In genomic region chr13:75876592-75876991, GRCm38 (mm10) we compare ENCODE assay signal across 22 mouse cellular contexts. TPM values are rescaled to one million over a fixed set of nuclear protein-coding genes. Genes with fewer than 3 reads are reported as not detected.
DNase-seq lines count a peak whose midpoint lies in the region; ATAC-seq and TF ChIP-seq lines count a peak whose summit lies in the region.
"Had no signal": no experiment of that assay in that cellular context is flagged by ENCODE, and none has a peak within 500 bp of the region (broad histone marks: within the 10 kb centered on the region; RNA-seq: fewer than 3 reads in every experiment).

No protein-coding gene starts in this region.

- H3K27ac ChIP-seq in liver, postnatal 0 days (ENCODE audit: low read depth) = no peak overlapping the region
- H3K27ac ChIP-seq: forebrain, embryonic 12.5 days; forebrain, embryonic 15.5 days; gastrocnemius, adult 2 months; heart, adult 2 months; heart, embryonic 10.5 days; heart, embryonic 13.5 days; hindbrain, embryonic 14.5 days; hindbrain, postnatal 0 days had no signal

- no peak for DNase-seq in frontal cortex, adult 2 months (ENCODE audit: extremely low spot score in 1 of 2, low spot score in 1 of 2)
- DNase-seq in lung, postnatal 25 days (ENCODE audit: low spot score) = peak; percentile 10
- no peak for DNase-seq in lung, postnatal 14 days
- peak; percentile 31 for DNase-seq in fat pad, adult 2 months (ENCODE audit: extremely low read depth, low read depth, low spot score)
- no peak for DNase-seq in right cerebral cortex, postnatal 36 days (ENCODE audit: low spot score in 2 of 2)
- DNase-seq in liver, postnatal 0 days = no peak
- DNase-seq: adrenal gland, adult 2 months; adrenal gland, postnatal 14 days; gastrocnemius, adult 2 months; gastrocnemius, postnatal 14 days; heart, adult 2 months; heart, postnatal 14 days; heart, postnatal 4 days had no signal

- no peak overlapping the region for H3ac ChIP-seq in myocyte (ENCODE audit: control insufficient read depth, insufficient read length)

- TF ChIP-seq POLR2A in myocyte (IDR thresholded peaks at IDR 0.05; ENCODE audit: insufficient read length, low read depth) = no peak

- 73% methylated on average over 6 of the region's 6 CpGs for WGBS in liver, postnatal 0 days (ENCODE audit: insufficient replicate concordance)

- no peaks in the 10 kb centered on the region for H3K4me1 ChIP-seq in liver, postnatal 0 days (ENCODE audit: insufficient read depth)
- H3K4me1 ChIP-seq: forebrain, embryonic 12.5 days had no signal

- no peaks in the 10 kb centered on the region for H3K27me3 ChIP-seq in myocyte (ENCODE audit: control insufficient read depth, insufficient read depth, insufficient read length)
- no peaks in the 10 kb centered on the region for H3K27me3 ChIP-seq in liver, postnatal 0 days (ENCODE audit: insufficient read depth, low read length)
- H3K27me3 ChIP-seq: forebrain, embryonic 12.5 days; forebrain, embryonic 15.5 days; heart, embryonic 13.5 days had no signal

- no peaks in the 10 kb centered on the region for H3K36me3 ChIP-seq in myocyte (ENCODE audit: control insufficient read depth, insufficient read depth)
- peaks cover 9% of the 10 kb centered on the region; the same call in 1 of the 2 replicates for H3K36me3 ChIP-seq in liver, postnatal 0 days (replicated peaks; ENCODE audit: insufficient read depth, low read length)

- no peak overlapping the region for H3K4me2 ChIP-seq in myocyte (ENCODE audit: low read depth)
- no peak overlapping the region for H3K4me2 ChIP-seq in liver, postnatal 0 days (ENCODE audit: low read depth, low read length)
- H3K4me2 ChIP-seq: forebrain, embryonic 12.5 days; forebrain, embryonic 15.5 days; heart, embryonic 13.5 days; hindbrain, embryonic 14.5 days had no signal

- TF ChIP-seq CTCF in liver, postnatal 0 days (IDR thresholded peaks at IDR 0.05; ENCODE audit: low read depth) = no peak

- no peaks in the 10 kb centered on the region for H3K79me2 ChIP-seq in myocyte (ENCODE audit: control insufficient read depth, insufficient read depth)

- no peaks in the 10 kb centered on the region for H3K9me3 ChIP-seq in liver, postnatal 0 days (ENCODE audit: low read length)
- H3K9me3 ChIP-seq: forebrain, embryonic 12.5 days; forebrain, embryonic 15.5 days; heart, embryonic 10.5 days; heart, embryonic 13.5 days had no signal

- 0 out of 2 replicates have a peak, but pooled peaks have one; percentile 38 for ATAC-seq in frontal cortex, adult (ENCODE audit: low TSS enrichment)
- no peak for ATAC-seq in liver, postnatal 0 days
- ATAC-seq: hindbrain, postnatal 0 days; inflammation-experienced regulatory T-cells, adult 6 months had no signal

- no peak overlapping the region for H3K4me3 ChIP-seq in myocyte
- H3K4me3 ChIP-seq in liver, postnatal 0 days (ENCODE audit: low read depth, low read length) = no peak overlapping the region
- H3K4me3 ChIP-seq: forebrain, embryonic 12.5 days; forebrain, embryonic 15.5 days; gastrocnemius, adult 2 months; heart, adult 2 months; heart, embryonic 10.5 days; heart, embryonic 13.5 days had no signal

- no peak overlapping the region for H3K9ac ChIP-seq in liver, postnatal 0 days (replicated peaks)
- H3K9ac ChIP-seq: forebrain, embryonic 12.5 days; forebrain, embryonic 15.5 days; heart, embryonic 13.5 days; hindbrain, embryonic 14.5 days had no signal

- no peak for TF ChIP-seq EP300 in liver, postnatal 0 days (IDR thresholded peaks at IDR 0.05; ENCODE audit: low read depth)

TF ChIP-seq in myocyte, 11 proteins besides CTCF, POLR2A, EP300 and RAD21:
- no peak for TF ChIP-seq TCF3 (IDR thresholded peaks at IDR 0.05; ENCODE audit: insufficient read length, low read depth)
- TF ChIP-seq SRF (IDR thresholded peaks at IDR 0.05; ENCODE audit: control insufficient read depth, insufficient read length, low read depth) = no peak
- peak; percentile 67 for TF ChIP-seq CEBPB (IDR thresholded peaks at IDR 0.05; ENCODE audit: insufficient read depth, poor library complexity, severe bottlenecking)
- peak in 1 of 3 experiments; percentile 35 for TF ChIP-seq MYOG (IDR thresholded peaks at IDR 0.05; ENCODE audit: control insufficient read depth in 1 of 3, insufficient read depth in 1 of 3, insufficient read length in 2 of 3, low read depth in 2 of 3)
- TF ChIP-seq MYOD1 (IDR thresholded peaks at IDR 0.05; ENCODE audit: control insufficient read depth in 1 of 3, insufficient read length in 2 of 3, low read depth in 2 of 3) = peak in 2 of 3 experiments; percentile 7 to 60
TF ChIP-seq in myocyte: peak in this region for 3.

RNA-seq across cellular contexts. Expression of gene Glrx, which starts 36.9 kb away (rescaled TPM):
- polyA plus RNA-seq in frontal cortex, adult 2 months (2012; rRNA removed) = 67.2 and 71.6 TPM in 2 replicates
- 27.5 TPM for polyA plus RNA-seq in myocyte (2012; fragmentation: generic; extraction: Trizol)
- 114 and 116 TPM in 2 replicates for polyA plus RNA-seq in liver, postnatal 0 days (2015; fragmentation: Nextera tagmentation; extraction: Ambion mirVana)

Comparison
In these comparisons a context has a peak if more than half of its experiments do, and no peak if none do; other contexts are left out.
1. DNase-seq: peak in lung, postnatal 25 days (single experiment) and fat pad, adult 2 months (single experiment); none in frontal cortex, adult 2 months (0 of 2), lung, postnatal 14 days (single experiment), right cerebral cortex, postnatal 36 days (0 of 2) and liver, postnatal 0 days (single experiment).